ENCODE assay signal across 8 mouse cellular contexts in the genomic region with DNA sequence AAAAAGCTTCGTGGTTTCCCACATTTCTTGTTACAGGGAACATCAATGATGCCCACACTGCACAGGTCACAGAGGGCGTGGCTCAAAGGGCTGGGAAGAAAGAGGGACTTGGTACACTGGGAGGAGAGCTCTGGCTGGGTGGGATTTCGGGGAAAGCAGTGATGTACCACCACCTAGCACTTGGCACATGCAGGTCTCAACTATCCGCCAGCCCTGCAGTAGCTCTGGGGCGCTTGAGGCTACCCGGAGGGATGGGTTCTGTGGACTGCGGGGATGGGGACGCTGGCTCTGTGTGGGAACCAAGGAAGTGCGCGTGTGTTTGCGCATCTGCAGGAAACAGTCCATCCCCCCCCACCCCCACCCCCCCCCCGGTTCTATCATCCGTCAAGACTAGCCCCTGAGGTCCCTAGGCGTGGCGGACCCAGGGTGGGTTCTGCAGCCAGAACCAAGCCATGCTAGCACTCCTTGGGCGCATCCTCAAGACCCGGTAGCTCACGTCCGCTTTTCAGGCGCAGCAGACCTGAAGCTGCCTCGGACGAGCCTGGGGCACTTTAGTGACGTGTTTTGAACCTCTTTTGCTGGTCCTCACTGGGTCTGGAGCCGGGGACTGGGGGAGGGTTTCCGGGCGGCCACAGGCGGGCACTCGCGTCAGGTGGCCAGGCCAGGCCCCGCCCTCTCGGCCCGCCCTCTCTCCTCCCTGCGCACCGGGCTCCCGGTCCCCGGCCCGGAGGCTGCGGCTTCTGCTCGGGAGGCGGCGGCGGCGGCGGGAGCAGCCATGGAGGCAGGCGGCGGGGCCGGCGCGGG. TPM values are rescaled to one million over a fixed set of nuclear protein-coding genes. Genes with fewer than 3 reads are reported as not detected.
DNase-seq lines count a peak whose midpoint lies in the region; ATAC-seq lines count a peak whose summit lies in the region.

Gene Ccdc136, plus strand, starts transcription at position 400 of the 804 bp plus-strand sequence.

- no peaks in the 10 kb centered on the region for H3K9me3 ChIP-seq in lung, embryonic 16.5 days (ENCODE audit: control insufficient read depth, low read length)

- 1% methylated on average over 32 of the region's 49 CpGs for WGBS in lung, embryonic 16.5 days

- H3K36me3 ChIP-seq in lung, embryonic 16.5 days (ENCODE audit: control insufficient read depth, insufficient read depth, low read length), result no peaks in the 10 kb centered on the region

- H3K27me3 ChIP-seq in lung, embryonic 16.5 days (ENCODE audit: control insufficient read depth, insufficient read depth, low read depth, low read length), result peaks cover 10% of the 10 kb centered on the region

- peak within 1 kb of the TSS; percentile 63 for H3K9ac ChIP-seq in lung, embryonic 16.5 days (ENCODE audit: low read length)

- H3K4me2 ChIP-seq in lung, embryonic 16.5 days (ENCODE audit: low read depth, low read length), result peak within 1 kb of the TSS; percentile 93

- H3K27ac ChIP-seq in lung, embryonic 16.5 days (ENCODE audit: low read length), result no peak within 1 kb of the TSS

- H3K4me3 ChIP-seq in lung, embryonic 16.5 days (ENCODE audit: low read length), result peak within 1 kb of the TSS; percentile 56

- H3K4me1 ChIP-seq in lung, embryonic 16.5 days (replicated peaks; ENCODE audit: control insufficient read depth, insufficient read depth, low read length), result peaks cover 6% of the 10 kb centered on the region

- ATAC-seq in frontal cortex, adult (ENCODE audit: low TSS enrichment), result peak; percentile 84
- ATAC-seq in hematopoietic stem cell, adult 5-6 weeks (replicated peaks in 1 of 2; ENCODE audit: insufficient read depth in 1 of 2, low FRiP score in 2 of 2, low TSS enrichment in 1 of 2, low read depth in 1 of 2, poor library complexity in 2 of 2, severe bottlenecking in 2 of 2), result peak; percentile 22 to 62; a peak in 3 of 4 replicates
- ATAC-seq in lung, embryonic 16.5 days (ENCODE audit: low read depth), result peak; percentile 93

- peak; percentile 88 for DNase-seq in Muller cell, postnatal 12 days (ENCODE audit: inconsistent ontology term)
- DNase-seq in cerebellum, adult 8-10 months, result peak; percentile 89
- peak; percentile 62 to 81 for DNase-seq in layer of hippocampus, postnatal 10 days (ENCODE audit: low spot score in 2 of 2)
- peak; percentile 81 for DNase-seq in ovary, postnatal 36 days (ENCODE audit: low spot score)
- peak; percentile 75 for DNase-seq in yolk sac, embryonic 10.5 days (ENCODE audit: low spot score)

RNA-seq across cellular contexts. Expression of gene Ccdc136, which starts in this region (rescaled TPM):
- total RNA-seq in hematopoietic stem cell, adult 5-6 weeks (2017), result 0.40 and 0.44 TPM in 2 replicates
- total RNA-seq in layer of hippocampus, postnatal 10 days (2021), result 10 to 100 TPM; 60.7 to 66.7 TPM
- 12.8 and 13.8 TPM in 2 replicates for polyA plus RNA-seq in lung, embryonic 16.5 days (2015; fragmentation: Nextera tagmentation; extraction: Ambion mirVana)

Comparison
In these comparisons a context has a peak if more than half of its experiments do, and no peak if none do; other contexts are left out.
1. RNA of gene Ccdc136 (total RNA-seq): 60.7 to 66.7 TPM in layer of hippocampus, postnatal 10 days; 0.40 to 0.44 TPM in hematopoietic stem cell, adult 5-6 weeks; every median in the first group is over 10 times any median in the second.
2. Peak in ATAC-seq in hematopoietic stem cell, adult 5-6 weeks; RNA of the gene not detected or under 1 TPM.
3. ATAC-seq: peak in every context shown above with its lines; median percentile 93 in lung, embryonic 16.5 days; 84 in frontal cortex, adult; 42 in hematopoietic stem cell, adult 5-6 weeks.
4. Peak in every context shown above with its lines, with median percentiles within 50 percentile points of each other: DNase-seq.